Mouse (Mus musculus): Measurements from ENCODE around the gene Gm17018. TPM values are rescaled to one million over a fixed set of nuclear protein-coding genes. Genes with fewer than 3 reads are reported as not detected.

Gm17018 gene
- total RNA-seq, 2 experiments from 2014 or later = 3.4 to 4.0 TPM

DNA sequence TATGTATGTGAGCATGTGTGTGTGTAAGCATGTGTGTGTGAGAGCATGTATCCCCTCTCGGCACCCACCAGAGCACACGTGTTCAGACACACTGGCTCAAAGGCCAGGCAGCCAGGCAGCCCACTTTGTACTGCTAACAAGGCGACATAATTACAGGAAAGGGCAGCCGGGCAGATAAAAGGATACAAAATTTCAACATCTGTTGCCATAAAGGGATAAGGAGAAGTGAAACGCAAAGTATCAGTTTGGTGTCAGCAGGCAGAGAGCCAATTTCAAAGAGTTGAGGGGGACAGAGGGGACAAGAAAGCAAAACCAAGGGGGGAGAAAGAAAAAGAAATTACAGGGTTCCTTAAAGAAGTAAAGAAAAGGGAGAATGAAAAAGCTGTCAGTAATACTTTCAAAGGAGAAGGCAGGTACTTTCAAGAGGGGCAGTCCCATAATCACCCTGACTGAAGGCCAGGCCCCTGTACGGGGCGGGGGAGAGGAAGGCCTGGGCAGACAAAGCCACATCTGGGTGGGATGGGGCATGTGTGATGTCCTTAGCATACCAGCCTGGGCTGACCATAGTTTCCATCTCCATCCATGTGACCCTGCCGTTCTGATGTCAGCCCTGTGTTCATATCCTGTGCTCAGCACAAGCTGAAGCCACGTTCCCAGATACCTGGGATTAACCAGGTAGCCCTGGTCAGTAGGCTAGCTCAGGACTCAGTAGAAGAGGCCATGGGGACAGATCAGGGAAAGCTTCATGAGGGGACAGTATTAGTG lies 24.6 kb downstream of the Gm17018 start:
- no peak for ATAC-seq (replicated peaks; ENCODE audit: low FRiP score, poor library complexity, severe bottlenecking)

DNA sequence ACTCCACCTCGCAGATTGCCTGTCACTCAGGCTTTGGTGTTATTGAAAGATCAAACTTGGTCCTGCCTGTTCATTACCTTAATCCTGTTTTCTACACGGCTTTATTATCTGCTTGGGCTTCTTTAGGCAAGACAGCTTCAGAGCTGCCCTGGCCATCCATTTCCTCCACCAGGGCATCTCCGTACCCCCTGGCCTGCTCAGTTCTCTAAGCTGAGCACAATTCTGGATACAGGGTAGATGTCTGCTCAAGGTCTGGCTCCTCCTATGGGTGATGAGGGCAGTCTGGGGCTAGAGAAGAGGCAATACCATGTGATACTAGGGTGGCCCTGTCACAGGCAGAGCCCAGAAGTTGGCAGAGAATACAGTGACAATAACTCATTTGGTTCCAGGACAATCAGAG lies 26.4 kb downstream of the Gm17018 start:
- ATAC-seq (replicated peaks; ENCODE audit: low FRiP score, poor library complexity, severe bottlenecking) = no peak

DNA sequence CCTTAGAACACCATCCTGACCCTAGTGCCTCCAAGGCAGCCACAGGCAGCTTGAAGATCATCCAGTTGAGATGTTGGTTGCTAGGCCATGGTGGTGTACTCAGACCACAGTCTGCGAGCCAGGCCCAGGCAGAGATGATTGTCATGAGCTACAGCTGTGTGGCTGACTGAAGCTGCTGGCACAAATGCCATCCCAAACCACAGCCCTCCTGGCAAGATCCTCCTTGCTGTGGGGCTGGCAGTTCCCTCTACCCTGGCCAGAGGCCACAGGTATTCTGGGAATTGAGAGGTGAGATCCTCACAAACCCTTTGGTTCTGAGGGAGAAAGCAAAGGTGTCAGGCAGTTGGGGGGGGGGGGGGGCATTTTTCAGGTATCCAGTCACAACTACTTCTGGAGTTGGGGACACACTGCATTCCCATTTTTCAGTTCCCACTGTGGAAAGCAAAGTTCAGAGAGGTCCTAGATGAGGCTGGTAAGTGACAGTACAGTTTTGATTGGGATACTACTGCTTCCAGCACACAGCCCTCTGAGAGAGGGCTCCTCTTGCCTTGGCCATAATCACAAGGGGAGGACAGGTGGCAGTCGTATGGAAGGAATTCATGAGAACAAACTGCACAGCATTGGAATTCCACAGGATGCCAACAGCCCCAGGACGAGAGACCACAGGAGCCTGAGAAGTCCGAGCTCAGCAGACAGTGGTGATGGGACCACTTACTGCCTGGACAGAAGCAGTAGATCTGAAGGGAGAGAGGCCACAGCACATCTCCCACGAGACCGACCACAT lies 27.3 kb downstream of the Gm17018 start:
- ATAC-seq (replicated peaks; ENCODE audit: low FRiP score, poor library complexity, severe bottlenecking) = no peak

DNA sequence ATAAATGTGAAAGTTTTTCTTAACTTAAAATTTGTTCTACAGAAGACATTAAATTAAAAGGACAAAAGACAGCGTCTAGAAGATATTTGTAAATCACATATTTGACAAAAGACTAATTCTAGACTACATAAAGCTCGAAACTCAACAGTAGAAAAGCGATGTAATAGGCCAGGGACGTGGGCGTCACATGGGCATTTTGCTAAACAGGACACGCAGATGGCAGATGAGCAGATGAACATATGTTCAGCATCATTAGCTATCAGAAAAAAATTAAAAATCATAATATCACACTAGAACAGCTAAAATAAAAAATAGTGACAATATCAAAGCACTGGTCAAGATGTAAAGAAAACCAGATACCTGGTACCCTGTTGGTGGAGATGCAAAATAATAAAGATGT lies 29.3 kb downstream of the Gm17018 start:
- ATAC-seq (replicated peaks; ENCODE audit: low FRiP score, poor library complexity, severe bottlenecking) = no peak

DNA sequence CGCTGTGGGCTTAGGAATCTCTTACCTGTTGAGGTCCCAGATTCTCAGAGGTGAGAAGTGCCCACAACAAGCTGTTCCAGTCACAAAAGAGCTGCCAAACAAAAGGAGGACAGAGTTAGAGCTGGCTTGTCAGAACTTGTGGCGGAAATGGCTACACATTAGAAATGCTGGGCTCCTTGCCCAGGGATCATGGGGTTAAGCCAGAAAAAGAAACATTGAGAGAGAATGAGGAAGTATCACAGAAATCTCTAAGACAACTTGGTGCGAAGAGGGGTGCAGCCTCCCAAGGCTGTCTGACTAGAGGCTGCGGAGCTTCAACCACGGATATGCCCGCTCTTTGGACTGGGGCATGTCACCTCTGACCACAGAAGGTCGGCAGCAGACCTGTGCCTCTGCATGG lies 31.3 kb downstream of the Gm17018 start:
- no peak for ATAC-seq (replicated peaks; ENCODE audit: low FRiP score, poor library complexity, severe bottlenecking)

DNA sequence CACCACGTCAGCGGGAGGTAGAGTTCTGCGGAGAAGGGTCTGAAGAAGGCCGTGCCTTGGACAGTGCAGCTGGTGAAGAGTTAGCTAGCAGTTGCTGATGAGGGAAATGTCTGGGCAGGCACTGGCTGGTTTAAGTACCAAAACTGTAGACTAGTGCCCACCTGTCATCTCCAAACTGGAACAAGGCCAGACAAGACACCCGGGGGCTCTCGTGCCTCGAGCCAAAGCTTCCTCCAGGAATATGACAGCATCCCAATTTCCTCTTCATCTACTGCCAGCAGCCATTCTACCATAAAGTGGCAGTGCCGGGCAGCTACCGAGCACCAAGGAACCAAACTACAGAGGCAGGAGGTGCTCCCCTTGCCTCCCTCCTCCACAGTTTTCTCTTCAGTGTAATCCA lies 32.5 kb downstream of the Gm17018 start:
- ATAC-seq (replicated peaks; ENCODE audit: low FRiP score, poor library complexity, severe bottlenecking) = no peak

DNA sequence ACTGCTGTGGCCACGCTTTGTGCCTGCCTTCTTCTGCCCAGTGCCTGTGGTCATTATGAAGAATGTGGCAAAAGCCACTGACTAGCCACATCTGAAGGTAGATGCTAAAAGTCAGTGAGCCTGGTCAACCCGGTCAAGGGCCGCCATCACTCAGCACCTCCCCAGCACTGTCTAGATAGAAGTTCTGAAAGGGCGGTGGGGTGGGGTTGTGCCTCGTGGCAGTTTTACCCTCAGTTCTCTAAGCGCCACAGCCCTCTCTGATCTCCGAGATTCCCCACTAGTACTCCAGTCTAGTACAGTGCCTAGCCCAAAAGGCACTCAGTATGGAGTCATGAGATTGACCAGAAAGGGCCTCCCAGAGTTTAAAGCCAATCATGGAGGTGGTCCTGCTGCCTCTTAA lies 33.7 kb downstream of the Gm17018 start:
- no peak for ATAC-seq (replicated peaks; ENCODE audit: low FRiP score, poor library complexity, severe bottlenecking)

DNA sequence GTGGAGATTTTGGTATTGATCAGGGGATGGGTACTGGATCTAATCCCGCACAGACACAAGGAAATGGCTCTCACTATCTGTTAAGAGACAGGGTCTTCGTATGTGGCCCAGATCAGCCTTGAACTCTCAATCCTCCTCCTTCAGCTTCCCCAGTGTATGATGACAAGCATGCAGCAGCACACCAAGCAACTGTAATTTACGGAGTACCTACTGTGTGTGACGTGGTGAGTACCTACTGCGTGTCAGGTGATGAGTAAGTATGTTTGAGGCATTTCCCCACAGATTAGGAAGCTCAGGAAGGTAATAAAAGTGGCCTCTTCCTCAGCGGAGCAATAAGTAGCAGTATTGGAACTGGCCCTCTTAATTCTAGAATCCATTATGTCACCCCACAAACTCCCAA lies 35.1 kb downstream of the Gm17018 start:
- ATAC-seq (replicated peaks; ENCODE audit: low FRiP score, poor library complexity, severe bottlenecking) = no peak

DNA sequence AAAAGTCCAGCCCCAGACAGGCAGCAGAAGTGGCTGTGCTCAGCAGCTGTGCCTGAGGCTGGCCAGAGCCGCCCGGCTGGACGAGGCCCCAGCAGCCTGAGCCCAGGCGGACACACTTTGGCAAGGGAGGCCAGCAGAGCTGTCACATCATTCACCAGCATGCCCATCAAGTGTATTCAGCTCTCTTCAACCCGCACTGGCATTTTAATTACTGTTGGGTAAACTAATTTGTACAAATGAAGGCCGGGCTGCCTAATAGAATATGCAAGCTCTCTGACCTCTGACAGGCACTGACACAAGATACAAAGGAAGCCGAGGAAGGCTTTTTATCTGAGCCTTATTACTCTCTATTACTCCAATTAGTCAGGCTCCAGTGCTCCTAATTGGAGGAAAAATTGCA lies 35.6 kb downstream of the Gm17018 start:
- ATAC-seq (replicated peaks; ENCODE audit: low FRiP score, poor library complexity, severe bottlenecking) = no peak

DNA sequence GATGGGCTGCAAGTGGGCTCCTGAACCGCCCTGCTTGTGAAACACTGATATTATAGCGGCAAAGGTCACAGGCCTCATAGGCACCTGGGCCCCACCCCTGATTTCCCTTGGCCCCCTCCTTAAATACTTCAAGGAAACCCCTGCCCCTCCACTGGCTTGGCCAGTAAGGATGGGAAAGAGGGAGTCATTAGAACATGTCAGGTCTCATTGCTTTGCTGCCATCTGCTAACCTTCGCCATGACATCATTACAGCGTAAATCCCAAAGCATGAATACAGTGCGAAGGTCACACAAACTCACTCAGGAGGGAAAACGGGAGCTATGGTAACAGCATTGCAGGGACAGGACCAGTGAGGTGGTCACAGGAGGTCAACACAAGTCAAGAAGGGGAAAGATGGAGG lies 36.0 kb downstream of the Gm17018 start:
- ATAC-seq (replicated peaks; ENCODE audit: low FRiP score, poor library complexity, severe bottlenecking) = no peak

DNA sequence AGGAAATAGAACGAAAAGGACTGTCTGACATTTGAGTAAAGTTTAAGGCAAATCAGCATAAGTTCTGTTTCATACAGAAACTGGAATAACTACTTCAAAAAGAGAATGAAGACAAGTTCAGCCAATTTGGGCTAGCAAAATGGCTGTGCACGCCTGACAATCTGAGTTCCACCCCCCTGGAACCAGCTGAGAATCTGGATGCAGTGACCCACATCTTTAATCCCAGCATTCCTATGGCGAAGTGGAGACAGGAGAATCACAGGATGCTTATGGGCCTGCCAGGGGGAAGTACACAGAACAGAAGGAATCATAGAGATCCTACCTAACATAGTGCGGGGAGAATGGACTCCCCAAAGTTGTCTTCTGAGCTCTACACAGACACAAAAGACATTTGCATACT lies 36.7 kb downstream of the Gm17018 start:
- ATAC-seq (replicated peaks; ENCODE audit: low FRiP score, poor library complexity, severe bottlenecking) = no peak

DNA sequence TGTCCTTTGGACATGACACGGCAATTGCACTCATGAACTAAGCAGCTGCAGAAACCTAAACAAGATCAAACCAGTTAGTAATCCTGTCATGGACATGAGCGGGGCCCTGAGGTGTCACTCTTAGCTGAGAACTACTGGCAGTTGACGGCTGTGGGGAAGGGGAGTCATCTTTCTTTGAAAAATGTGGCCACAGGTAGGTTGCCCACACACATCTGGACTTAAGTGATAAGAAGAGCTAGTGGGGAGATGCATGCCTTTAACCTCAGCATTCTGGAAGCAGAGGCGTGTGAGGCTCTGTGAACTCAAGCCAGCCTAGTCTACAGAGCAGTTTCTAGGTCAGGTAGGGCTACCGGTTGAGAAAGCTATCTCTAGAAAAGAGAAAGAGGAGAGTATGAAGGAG lies 42.2 kb downstream of the Gm17018 start:
- ATAC-seq (replicated peaks; ENCODE audit: low FRiP score, poor library complexity, severe bottlenecking) = no peak

DNA sequence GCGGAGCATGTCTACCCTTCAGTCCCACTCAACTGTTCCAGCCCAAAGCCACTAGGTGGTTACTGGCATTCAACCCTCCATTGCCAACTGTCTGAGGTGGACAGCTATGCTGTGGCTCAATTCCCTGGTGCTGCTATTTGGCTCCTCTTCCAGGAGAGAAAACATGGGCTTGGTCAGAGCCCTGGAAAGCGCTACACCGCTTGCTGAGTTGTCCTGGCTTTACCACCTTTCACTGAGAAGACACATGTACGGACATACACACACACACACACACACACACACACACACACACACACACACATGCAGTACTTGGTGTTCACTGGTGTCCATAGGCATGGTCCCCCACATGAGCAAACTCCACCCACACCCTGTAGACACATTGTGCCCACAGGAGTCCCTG lies 46.3 kb downstream of the Gm17018 start:
- ATAC-seq (replicated peaks; ENCODE audit: low FRiP score, poor library complexity, severe bottlenecking) = no peak

DNA sequence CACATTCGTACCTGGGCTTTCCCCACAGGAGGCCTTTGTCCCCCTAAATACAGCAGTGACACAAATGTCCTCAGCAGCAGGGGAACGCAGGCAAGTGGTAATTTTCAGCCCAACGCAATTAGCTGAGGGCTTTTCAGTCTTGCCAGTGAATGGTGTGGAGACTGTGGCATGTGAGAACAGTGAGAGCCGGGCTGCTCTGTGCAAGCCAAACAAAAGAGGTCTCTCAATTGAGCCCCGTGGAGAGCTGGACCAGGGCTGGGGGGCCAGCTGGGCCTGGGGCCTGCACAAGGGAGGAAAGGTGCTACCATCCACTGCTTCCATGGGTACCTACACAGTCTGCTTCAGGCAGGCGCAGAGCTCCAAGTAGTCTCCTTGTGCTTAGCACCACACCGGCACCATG lies 47.1 kb downstream of the Gm17018 start:
- ATAC-seq (replicated peaks; ENCODE audit: low FRiP score, poor library complexity, severe bottlenecking) = no peak

DNA sequence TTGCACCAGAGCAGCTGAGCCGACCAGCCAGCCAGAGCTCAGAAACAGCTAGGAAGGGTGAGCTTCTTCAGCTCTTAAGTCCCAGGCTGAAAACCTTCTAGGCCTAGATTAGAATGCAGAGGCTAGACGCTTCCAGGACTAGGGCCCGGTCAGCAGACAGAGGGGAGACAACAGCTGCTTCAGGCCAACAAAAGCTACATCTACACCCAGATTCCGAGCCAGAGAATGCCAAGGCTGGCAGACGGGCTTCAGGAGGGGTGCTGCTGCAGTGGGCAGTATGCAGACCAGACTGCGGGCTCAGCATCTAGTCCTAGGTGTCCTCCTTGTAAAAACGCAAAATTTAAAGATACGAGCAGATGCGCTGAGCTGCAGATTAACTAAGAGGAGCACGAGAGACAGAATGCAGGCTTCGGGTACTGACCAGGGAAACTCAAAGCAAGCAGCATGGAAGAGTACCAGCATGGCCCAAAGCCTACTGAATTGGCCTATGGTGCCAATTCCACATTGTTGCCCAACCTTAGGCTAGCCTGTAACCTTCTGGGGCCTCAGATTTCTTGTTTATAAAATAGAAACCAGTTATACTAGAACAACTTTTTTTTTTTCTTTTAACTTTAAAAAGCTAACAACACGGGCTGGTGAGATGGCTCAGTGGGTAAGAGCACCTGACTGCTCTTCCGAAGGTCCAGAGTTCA lies 48.4 kb downstream of the Gm17018 start:
- no peak for ATAC-seq (replicated peaks; ENCODE audit: low FRiP score, poor library complexity, severe bottlenecking)

DNA sequence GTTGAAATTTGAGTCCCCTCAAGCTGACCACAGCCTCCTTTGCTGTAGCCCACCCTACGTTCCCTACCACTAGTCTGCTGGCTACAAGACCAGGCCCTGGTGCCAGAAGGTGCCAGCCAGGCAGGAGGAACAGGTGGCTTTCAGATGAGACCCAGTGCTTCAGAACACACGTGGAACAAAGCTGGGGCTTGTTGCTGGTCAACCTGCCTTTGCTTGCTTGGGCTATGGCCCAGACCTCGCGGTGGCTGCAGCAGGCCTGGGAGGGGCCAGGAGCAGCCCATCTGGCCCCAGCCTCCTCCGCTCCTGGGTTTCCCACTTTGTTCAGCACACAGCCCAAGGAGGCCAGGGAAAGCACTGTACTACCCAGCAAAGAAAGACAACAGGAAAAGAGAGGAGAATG lies 50.4 kb downstream of the Gm17018 start:
- no peak for ATAC-seq (replicated peaks; ENCODE audit: low FRiP score, poor library complexity, severe bottlenecking)

DNA sequence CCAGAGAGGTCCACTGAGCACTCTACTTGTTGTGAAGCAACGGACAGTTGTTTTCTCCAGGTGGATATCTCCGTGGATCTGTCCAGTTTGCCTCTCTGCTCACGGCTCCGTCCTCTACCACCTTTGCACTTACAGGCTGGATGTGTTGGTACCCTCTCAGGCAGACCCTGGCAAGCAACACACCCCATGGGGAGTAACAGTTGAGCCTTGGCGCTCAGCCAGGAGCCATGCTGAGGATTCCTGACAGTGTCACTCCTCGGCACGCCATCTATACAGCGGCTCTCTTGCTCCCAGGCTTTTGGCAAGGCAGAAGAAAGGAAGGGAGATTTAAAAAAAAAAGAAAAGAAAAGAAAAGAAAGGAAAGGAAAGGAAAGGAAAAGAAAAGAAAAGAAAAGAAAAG lies 54.0 kb downstream of the Gm17018 start:
- no peak for ATAC-seq (replicated peaks; ENCODE audit: low FRiP score, poor library complexity, severe bottlenecking)

DNA sequence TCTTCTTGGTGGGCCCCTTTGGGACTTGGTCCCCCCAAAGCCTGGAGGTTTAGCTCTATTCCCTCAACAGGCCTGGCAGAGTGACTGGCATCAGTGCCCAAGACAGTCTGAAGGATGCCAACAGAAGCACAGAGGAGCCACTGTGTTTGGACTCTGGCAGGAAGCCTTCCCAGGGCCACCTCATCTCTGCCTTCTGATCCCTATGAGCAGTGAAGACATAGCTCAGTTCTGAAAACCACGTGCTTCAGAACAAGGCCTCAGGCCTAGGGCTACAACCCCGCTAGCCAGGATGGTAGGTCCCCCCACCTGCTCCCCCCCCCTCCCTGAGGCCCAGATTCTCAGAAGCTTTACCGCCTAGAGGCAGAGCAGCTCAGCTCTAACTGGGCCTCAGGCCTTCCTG lies 54.5 kb downstream of the Gm17018 start:
- no peak for ATAC-seq (replicated peaks; ENCODE audit: low FRiP score, poor library complexity, severe bottlenecking)

DNA sequence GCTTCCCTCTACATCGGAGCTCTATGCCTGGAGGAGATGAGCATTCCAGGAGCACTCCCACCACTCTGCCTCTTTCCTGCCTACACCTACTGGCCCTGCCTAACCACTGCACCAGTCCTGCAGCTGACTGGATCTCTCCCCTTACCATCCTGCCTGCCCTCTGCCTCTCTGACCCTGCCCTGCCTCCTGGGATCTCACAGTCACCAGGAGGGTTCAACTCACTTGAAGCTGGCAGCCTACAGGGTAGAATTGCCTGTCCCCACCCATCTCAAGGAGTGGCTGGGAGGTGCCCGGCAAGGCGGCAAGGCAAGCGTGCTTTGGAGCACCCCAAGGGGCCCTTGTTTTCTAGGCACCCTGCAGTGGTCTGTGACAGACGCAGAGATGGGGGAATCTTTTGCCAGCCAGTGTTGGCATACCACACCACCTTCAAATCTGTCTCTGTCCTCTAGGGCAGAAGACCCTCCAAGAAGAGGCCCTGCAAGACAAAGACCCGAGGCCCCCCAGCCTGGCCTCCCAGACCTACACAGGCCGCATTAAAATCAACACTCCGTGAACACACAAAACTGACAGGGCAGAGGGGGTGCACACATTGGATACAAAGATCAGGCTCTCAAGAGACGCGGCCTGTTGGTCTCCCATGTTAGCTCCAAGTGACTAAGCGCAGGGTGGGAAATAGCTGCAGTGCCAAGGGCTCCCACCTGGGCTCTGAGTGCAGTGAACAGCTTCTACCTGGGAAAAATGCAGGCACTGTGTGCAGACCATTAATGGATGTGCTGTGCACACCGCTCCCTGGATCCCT lies 55.2 kb downstream of the Gm17018 start:
- no peak for ATAC-seq (replicated peaks; ENCODE audit: low FRiP score, poor library complexity, severe bottlenecking)

DNA sequence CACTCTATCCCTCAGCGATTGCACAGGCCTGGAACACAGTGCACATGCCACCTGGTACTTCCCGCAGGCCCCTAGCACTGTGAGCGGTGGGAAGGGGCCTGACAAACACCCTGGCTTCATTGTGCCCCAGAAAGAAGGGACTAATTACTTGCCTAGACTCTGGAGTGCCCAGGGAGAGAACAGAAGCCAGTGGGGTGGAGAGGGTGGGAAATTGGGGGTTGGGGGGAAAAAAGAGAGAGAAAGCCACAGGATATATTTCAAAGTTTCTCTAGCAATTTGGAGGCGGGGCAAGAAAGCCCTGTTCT lies 55.8 kb downstream of the Gm17018 start:
- no peak for ATAC-seq (replicated peaks; ENCODE audit: low FRiP score, poor library complexity, severe bottlenecking)

All from erythroid progenitor cell, adult 5-6 weeks (primary cell).